Mouse (Mus musculus): ENCODE results near the gene Tssk3.
"Not testable (repeated sequence)": the region's sequence is repeated elsewhere in the genome, so short reads cannot be mapped to it uniquely, and the experiment has no call there.

Tssk3 gene

GRCm38 (mm10) chr4:129500607-129501566 is 10.1 kb upstream of the Tssk3 start:
- DNase-seq: peak; percentile 30

- no peak for DNase-seq
Observed at GRCm38 (mm10) chr4:129500017-129500416, 9.2 kb upstream of the Tssk3 start.

- no peak for DNase-seq
Observed at GRCm38 (mm10) chr4:129498941-129499340, 8.1 kb upstream of the Tssk3 start.

GRCm38 (mm10) chr4:129496631-129497030 is 5.8 kb upstream of the Tssk3 start:
- DNase-seq: no peak

GRCm38 (mm10) chr4:129495672-129496562 is 5.1 kb upstream of the Tssk3 start:
- DNase-seq: no peak

- no peak for DNase-seq
Observed at GRCm38 (mm10) chr4:129494681-129495080, 3.9 kb upstream of the Tssk3 start.

- DNase-seq: no peak
Observed at GRCm38 (mm10) chr4:129481090-129481489, 9.7 kb downstream of the Tssk3 start.

GRCm38 (mm10) chr4:129479863-129480262 is 11.0 kb downstream of the Tssk3 start:
- DNase-seq: no peak

- DNase-seq: no peak
Observed at GRCm38 (mm10) chr4:129476047-129476446, 14.8 kb downstream of the Tssk3 start.

GRCm38 (mm10) chr4:129464286-129464815 is 26.5 kb downstream of the Tssk3 start:
- no peak for DNase-seq

- DNase-seq: no peak
Observed at GRCm38 (mm10) chr4:129463097-129464059, 27.4 kb downstream of the Tssk3 start.

GRCm38 (mm10) chr4:129462118-129462517 is 28.7 kb downstream of the Tssk3 start:
- peak; percentile 49 for DNase-seq

- DNase-seq: peak; percentile 100
Observed at GRCm38 (mm10) chr4:129461183-129461960, 29.4 kb downstream of the Tssk3 start, which contains the start of gene Bsdc1. Gene Bsdc1, plus strand, starts transcription at chr4:129461581.

- DNase-seq: no peak
Observed at GRCm38 (mm10) chr4:129460827-129461182, 30.0 kb downstream of the Tssk3 start.

GRCm38 (mm10) chr4:129459726-129460125 is 31.1 kb downstream of the Tssk3 start:
- DNase-seq: peak; percentile 31

- DNase-seq: not testable (repeated sequence)
Observed at GRCm38 (mm10) chr4:129457311-129457710, 33.5 kb downstream of the Tssk3 start.

GRCm38 (mm10) chr4:129456126-129456525 is 34.7 kb downstream of the Tssk3 start:
- no peak for DNase-seq

- peak; percentile 77 for DNase-seq
Observed at GRCm38 (mm10) chr4:129455265-129455664, 35.6 kb downstream of the Tssk3 start.

- no peak for DNase-seq
Observed at GRCm38 (mm10) chr4:129451471-129452169, 39.2 kb downstream of the Tssk3 start.

- DNase-seq: no peak
Observed at GRCm38 (mm10) chr4:129450851-129451250, 40.0 kb downstream of the Tssk3 start.

All from cerebellum, adult 11-12 months (tissue).